Comparison of ENCODE assay signal across 16 mouse cellular contexts in the genomic region with DNA sequence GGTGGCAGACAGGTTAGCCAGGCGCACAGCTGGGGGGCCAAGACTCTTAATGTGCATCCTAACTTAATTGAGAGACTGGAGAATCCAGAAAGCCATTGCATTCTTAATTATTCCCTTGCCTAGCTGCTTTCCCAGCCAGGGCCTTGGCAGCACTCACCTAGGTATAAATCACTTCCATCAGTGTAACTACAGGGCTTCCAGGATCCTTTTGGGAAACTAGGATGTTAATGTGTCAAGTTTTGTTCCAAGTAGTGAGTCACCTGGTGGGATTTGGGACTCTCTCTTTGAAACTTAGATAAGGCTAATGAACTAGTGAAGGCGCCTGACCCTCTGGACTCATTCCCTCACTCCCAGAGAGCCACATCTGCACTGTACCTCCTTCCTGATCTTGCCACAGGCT.
"Had no signal": no experiment of that assay in that cellular context is flagged by ENCODE, and none has a peak within 500 bp of the region (broad histone marks: within the 10 kb centered on the region; RNA-seq: fewer than 3 reads in every experiment).

No protein-coding gene starts in this region.

- H3K4me1 ChIP-seq: kidney, embryonic 15.5 days; liver, embryonic 13.5 days had no signal

- H3K4me3 ChIP-seq: kidney, embryonic 15.5 days; left cerebral cortex, adult 2 months; limb, embryonic 12.5 days; liver, embryonic 13.5 days had no signal

- H3K27ac ChIP-seq: kidney, embryonic 15.5 days; left cerebral cortex, adult 2 months; limb, embryonic 12.5 days; liver, embryonic 13.5 days; stomach, postnatal 0 days had no signal

- DNase-seq: kidney, adult 8-10 months; kidney, postnatal 10 days; kidney, postnatal 36 days; layer of hippocampus, postnatal 36 days; liver, embryonic 13.5 days; lung, adult 2 months; lung, postnatal 14 days; lung, postnatal 4 days; midbrain, embryonic 14.5 days; thymus, adult 2 months; thymus, postnatal 14 days; thymus, postnatal 4 days had no signal

- H3K27me3 ChIP-seq: kidney, embryonic 15.5 days; limb, embryonic 12.5 days; liver, embryonic 13.5 days had no signal
